Mouse (Mus musculus) hindlimb bud, embryonic 11.5 days (tissue): ENCODE results near the gene Slc35e1.
A peak's percentile ranks its signal among the peaks of the same experiment; 100 is the strongest.

ENCODE experiments used
- DNase-seq: peaks from one replicate; pipeline ENCODE4 v3.0.0-alpha.2; 2012; ENCODE audit warnings: low read depth, low spot score; ENCODE audit errors: extremely low spot score

Slc35e1 gene

DNA sequence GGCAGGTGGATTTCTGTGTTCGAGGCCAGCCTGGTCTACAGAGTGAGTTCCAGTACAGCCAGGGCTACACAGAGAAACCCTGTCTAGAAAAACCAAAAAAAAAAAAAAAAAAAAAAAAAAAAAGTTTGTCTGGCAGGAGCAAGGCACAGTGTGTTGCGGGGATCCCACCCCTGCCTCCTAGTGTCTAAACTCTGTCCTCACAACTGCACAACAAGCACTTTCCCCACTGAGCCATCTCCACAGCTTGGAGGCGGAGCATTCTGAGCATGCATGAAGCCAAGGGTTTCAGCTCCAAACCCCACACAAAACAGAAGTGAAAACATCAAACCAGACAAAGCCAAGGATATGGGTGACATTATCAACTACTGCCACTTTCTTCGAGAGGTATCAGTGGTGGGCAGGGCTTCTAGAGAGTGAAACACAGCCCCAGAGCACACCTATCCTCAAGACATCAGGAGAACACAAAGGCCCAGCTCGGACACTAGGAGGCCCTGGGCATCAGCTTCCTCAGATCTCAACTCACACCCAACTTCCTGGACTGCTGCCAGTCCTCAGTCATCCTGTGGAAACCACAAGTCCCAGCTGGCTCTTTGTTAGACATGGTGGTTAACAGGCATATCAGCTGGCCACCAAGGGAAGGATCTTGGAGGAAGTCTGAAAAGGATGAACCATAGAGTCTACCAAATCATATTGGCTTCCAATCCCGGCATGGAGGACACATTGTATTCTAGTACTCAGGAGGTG is 6.8 kb downstream of the Slc35e1 start:
- no peak for DNase-seq

DNA sequence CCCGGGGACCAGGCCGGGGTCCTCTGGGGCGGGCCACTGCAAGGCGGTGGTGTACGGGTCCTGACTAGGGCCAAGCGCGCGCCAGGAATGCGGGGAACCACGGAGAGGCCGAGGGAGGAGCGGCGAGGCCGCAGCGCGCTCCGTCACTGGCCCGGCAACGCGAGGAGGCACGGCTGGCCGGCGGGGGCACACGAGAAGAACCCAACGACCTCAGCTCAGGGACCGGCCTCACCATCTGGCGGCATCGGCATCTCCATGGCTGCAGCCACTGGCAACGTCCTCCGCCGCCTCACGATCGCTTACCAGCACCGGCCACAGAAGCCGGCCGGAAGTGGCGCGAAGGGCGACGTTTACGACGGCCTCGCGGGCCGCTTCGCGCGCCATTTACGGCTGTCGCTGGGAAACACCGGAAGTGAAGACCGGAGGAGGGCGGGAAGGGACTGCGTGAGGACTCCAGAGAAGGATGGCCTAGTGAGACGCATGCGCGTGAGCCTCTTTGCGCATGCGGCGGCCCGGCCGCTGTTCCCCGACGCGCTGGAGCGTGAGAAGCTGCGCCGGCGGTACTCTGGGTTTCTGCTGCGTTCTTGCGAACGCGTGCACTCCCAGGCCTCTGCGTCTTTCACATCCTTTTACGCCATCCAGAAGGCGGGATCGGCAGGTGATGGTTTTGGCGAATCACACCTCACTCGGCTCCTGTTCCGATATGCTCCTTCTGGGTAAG is 17.4 kb downstream of the Slc35e1 start, which contains the start of gene Cherp:
Gene Cherp, minus strand, starts transcription at position 401 of the 721 bp plus-strand sequence.
- DNase-seq = peak; percentile 96

- DNase-seq = no peak
These were observed 21.7 kb downstream of the Slc35e1 start for GRCm38 (mm10) chr8:72470684-72471083.

GRCm38 (mm10) chr8:72469984-72470383 is 22.4 kb downstream of the Slc35e1 start:
- no peak for DNase-seq

GRCm38 (mm10) chr8:72469243-72469642 is 23.2 kb downstream of the Slc35e1 start:
- no peak for DNase-seq

- DNase-seq = no peak
These were observed 28.2 kb downstream of the Slc35e1 start for GRCm38 (mm10) chr8:72464211-72464610.

DNA sequence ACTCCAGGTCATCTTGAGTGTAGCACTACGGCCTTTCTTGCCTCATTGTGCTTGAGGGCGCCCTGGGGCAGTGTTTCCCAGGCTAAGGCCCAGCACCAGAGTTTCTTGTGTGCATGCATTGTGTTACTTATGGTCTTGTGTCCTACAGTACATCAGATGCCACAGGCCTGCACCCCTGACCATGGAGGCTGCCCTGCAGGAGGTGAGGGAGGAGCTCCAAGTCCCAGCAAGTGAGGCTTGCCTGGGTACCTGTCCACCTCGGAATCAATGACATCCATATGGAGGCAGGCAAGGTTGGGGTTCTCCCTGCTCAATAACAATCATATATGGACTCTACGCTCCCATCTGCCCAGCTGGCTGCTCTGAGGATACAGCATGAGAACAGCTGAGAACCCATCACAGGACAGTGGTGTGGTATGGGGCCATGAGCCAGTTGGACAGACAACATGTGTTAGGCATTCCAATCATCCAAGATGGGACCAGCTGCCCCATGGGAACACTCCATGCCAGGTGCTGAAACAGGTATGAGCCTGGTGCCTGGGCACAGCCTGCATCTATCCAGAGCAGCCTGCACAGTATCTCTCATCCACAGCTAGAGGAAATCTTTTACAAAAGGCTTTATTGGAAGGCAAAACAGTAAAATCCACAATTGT is 32.4 kb downstream of the Slc35e1 start:
- DNase-seq = no peak

- no peak for DNase-seq
These were observed 34.0 kb downstream of the Slc35e1 start for GRCm38 (mm10) chr8:72458457-72458856.

GRCm38 (mm10) chr8:72457806-72458205 is 34.6 kb downstream of the Slc35e1 start:
- DNase-seq = no peak

GRCm38 (mm10) chr8:72455317-72455716 is 37.1 kb downstream of the Slc35e1 start:
- DNase-seq = no peak

DNA sequence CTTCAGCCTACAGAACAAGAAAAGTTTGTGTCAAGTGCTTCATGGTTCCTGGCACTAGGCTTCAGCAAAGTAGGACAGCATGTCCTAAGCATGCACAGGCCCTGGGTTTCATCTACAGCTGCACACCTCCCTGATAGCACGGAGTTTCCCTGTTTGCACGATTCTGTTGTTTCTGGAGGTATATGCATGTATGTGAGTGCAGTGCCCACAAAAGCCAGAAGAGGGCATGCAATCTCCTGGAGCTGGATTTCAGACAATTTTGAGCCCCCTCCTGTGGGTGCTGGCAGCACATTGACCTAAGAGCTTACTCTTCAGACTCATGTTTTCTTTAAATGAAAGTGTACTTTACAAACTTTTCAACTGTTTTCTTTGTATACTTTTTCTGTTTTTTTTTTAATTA is 38.5 kb downstream of the Slc35e1 start:
- DNase-seq = no peak

GRCm38 (mm10) chr8:72451516-72451915 is 40.9 kb downstream of the Slc35e1 start:
- no peak for DNase-seq

DNA sequence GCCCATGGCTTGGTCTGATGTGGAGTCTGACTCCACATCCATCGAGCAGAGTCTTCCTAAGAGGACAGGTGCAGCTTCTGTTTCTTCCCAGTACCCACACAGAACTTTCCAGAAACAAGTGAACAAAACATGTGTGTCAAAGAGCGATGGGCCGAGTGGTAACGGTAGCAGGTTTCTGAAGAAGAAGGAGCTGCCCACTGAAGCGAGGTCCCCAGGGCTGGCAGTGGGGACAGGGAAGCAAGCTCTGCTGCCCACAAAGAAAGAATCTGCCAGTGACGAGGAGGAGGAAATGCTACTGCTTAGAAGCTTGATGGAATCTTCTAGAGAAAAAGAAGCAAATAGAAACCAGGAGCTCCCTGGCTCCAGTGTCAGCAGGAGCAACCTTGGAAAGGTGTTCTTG is 47.3 kb downstream of the Slc35e1 start:
- no peak for DNase-seq

- DNase-seq = no peak
These were observed 48.4 kb downstream of the Slc35e1 start for GRCm38 (mm10) chr8:72443994-72444350.

DNA sequence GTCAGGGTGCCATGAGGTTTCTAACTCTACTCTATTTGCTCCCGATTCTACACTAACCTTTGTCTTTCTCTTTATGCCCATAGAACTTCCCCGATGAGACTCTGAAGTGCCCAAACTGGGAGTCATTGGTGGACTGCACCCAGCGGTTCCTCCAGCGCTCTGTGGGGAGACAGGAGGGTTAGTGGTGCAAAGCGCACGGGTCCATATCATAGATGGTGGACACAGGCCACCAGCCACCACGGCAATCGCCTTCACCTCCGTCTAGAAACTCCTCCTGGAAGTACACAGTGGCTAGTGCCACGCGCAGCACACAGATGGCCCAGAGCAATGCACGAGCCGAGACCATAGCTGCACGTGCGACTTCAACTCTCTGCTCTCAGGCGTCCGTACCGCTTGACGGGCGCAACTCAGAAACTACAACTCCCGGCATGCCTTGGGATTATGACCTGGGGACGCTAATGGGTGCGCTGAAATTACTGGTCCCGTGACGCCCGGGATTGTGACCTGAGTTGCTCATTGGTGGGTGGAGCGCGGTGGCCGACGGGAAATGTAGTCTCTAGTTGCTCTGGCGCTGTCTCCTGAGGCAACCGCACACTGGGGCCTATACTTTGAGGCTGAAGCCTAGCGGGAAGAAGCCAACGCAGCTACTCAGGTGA is 48.9 kb downstream of the Slc35e1 start, which contains the start of the genes Calr3 and 1700030K09Rik:
Gene Calr3, minus strand, starts transcription at position 533 of the 656 bp plus-strand sequence.
Gene 1700030K09Rik, plus strand, starts transcription at position 543 of the 656 bp plus-strand sequence.
- DNase-seq = peak; percentile 90

DNA sequence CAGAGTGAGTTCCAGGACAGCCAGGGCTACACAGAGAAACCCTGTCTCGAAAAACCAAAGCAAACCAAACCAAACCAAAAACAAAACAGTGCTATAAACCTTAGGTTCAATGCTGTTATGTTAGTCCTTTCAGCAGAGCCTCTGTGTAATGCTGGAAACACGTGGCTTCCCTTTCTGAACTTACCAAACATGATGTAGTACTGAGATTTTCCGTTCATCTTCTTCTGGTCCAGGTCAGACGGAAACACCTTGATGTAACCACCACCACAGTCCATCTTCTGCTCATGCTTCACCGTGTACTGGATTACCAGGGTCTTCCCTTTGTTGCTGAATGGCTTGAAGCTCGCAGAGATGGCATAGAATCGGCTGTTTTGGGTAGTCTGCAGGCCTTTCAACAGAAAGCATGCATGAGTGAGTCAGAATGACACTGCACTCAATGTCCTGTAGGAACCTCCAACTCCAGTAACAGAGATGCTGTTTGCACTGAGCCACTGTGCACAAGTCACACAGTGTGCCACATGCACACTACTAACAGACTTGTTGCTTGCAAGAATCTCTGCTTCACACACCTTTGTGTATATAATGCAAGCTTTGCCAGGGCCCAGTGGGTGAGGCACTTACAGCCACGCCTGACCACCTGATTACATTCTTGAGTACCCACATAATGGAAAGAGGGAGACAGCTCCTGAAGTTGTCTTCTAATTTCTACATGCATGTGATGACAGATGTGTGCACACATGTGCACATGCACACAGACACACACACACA is 54.0 kb downstream of the Slc35e1 start:
- DNase-seq = no peak

GRCm38 (mm10) chr8:72434952-72435351 is 57.5 kb downstream of the Slc35e1 start:
- no peak for DNase-seq
